Mouse (Mus musculus) c-Kit-positive CD71-positive TER-119-positive erythroid progenitor cells, embryonic 14.5 days (primary cell): ENCODE data around the gene Ebf3.

Source experiments
- DNase-seq: peaks from one replicate; pipeline ENCODE4 v3.0.0-alpha.2; 2013; ENCODE audit warnings: low spot score

Ebf3 gene

DNA sequence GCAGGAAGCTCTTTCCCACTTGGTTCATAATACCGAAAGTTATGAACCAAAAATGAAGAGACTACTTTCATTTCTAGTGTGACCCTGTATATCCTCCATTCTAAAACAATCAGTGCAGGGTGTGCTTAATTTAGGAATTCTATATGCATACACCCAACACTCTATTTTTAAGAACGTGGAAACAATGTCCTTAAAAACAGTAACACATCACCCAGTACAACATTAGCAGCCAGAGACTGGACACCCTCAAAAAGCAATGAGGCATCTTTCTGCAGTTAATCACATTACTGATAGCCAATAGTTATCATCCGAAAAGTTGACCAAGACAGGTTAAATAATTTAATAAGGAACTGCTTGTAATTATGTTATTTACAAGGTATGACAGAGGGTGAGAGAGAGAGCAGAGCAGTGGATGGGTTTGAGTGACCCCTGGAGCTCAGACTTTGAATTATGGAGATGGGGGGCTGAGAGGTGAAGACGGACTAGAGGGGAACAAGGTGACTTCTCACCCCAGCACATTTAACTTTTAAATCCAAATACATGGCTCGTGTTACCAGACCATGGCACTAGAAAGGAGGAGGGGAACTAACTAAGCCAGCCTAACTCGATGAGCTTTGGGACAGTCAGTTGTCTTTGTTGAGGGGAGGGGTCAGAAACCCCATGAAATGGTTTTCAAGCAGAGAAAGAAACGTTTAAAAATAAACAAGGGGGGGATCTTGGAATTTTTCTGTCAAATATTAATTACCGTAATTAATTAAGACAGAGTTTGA, 2.7 kb downstream of the Ebf3 start:
- DNase-seq = no peak

DNA sequence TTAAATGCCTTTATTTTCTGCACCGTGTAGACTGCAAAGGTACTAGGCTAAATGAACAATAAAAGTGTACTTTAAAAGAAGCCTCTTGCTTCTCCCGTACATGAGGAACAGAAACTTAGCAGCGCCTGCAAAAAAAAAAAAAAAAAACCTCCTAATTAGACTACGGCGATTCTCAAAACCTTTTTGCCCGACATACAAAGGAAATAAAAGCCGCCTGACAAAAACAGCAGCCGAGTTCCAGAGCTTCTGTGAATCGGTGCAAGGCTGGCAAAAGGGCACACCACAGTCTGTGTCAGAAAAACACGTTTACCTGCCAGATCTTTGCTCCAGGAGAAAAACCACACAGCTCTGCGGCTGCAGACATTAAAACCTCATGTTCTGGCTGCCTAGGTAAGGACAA, 3.4 kb downstream of the Ebf3 start:
- no peak for DNase-seq

DNA sequence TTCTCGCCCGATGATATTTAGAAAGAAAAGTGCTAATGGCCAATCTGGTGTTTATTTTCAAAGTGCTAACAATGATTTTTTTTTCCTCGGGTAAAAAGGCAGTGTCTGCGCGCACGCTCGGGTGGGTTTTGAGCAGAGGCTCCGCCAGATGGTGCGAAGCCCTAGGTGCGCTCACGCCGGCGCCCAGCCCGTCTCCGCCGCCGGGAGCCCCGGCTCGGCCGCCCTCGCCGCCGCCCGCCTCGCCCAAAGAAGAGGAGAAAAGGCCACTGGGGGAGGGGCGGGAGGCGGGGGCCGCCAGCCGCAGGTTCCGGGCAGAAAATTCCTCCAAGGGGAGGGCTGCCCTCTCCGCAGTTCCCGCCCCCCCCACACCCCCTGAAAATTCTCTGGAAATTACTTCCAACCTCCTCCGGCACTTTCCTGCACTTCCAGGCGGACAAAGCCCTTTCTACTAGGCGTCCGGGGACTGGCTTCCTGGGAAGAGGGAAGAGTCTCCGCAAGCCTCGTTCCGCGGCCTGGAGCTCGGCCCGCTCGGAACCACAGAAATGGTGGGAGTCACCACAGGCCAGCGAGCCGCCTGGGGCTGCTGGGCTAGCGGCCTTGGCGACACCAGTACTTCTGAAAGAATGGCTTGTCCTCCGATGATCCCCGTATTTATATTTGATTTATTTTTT, 4.0 kb downstream of the Ebf3 start:
- DNase-seq = no peak

DNA sequence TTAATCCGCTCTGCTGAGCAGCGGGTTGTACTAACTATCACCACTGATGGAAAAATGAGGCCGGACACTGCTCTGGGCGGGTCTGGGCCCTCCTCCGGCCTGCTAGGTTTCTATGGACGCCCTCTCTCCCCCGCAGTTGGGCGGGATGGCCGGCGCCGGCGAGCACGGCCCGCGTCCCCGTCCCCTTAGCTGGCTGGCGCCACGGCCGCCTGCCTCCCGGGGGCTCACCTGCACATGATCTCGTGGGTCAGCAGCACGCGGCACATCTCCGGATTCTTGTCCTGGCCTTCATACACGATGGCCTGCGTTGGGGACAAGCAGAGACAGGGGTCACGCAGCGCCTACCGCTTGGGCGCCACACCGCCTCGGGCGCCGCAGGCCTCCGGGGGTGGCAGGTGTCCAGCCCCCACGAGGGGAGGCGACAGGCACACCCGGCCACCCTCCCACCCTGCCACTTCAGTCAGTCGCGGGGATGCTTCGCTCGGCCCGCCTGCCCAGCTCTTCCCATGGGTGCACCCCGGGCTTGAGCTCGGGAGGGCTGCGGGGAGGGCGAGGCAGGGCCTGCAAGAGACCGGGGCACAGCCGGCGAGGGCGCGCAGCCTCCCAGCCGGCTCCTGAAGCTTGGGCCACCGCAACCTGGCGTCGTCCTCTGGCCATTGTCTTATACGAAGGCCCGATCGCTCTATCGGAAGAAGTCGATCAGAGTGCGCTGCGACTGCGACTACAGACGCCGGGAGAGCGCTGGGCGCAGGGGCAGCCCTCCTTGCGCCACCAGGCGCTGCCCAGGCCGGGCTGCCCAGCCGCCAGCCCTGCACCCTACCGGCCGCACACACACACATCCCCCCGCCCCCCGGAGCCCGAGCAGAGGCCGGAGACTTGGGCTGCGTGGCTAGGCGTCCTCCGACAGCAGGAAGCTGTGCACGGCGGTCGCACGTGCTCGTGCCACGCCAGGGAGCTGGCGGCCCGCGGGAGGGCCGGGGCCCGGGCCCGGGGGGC, 4.9 kb downstream of the Ebf3 start:
- DNase-seq = no peak

DNA sequence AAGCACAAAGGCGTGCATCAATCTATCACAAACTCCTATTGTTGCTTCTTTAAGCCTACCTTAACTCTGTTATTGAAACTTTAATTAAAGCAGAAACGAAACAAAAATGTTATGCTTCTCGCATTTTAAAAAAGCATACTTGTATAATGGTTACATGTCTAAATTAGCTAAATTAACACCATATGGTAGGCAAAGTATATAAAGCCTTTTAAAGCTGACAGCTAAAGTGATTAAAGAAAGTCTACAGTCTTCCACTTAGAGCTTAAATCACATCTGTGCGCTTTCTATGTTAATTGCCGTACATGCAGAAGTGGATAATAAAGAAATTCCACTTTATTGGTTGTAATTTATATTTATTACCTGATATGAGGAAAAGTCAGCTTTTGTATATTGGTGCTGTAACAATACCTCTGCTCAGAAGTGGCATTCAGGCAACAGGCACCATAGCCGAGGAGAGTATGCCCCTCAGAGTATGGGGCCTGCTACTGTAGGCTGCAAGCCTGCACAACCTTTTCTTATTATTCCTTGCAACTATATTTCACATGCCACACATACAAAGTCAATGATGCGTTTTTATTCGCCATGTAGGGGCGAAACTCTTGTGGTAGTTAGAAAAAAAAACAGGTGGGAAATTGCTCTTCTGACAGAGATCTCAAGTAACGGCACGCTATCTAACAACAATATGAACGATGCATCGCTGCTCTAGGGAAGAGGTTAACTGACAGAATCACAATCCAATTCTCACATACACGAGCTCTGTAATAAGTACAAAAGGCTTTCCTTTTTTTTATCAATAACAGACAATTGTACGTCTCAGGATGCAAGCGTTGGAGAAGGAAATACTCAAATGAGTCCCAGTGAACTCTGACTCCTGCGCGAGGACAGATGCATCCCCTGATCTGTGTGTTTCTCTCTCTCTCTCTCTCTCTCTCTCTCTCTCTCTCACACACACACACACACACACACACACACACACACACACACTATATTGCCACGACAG, 5.9 kb downstream of the Ebf3 start:
- DNase-seq = no peak

DNA sequence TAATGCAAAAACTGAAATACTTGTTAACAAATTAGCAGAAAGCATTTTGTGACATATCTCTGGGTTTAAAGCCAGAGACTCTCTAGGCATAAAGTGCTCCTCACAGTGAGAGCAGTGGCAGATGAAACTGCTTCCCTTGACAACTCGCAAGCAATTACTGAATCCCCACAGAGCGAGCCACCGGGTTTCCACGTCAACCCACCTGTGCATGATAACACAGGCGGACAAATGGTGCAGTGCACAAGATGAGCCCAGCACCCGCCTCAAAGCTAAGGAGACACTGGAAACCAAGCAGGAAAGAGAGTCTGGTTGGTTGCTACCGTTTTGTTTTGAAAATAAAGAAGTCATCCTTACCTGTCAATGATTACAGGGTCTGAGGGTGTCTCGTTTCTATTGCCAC, 7.1 kb downstream of the Ebf3 start:
- DNase-seq = no peak

DNA sequence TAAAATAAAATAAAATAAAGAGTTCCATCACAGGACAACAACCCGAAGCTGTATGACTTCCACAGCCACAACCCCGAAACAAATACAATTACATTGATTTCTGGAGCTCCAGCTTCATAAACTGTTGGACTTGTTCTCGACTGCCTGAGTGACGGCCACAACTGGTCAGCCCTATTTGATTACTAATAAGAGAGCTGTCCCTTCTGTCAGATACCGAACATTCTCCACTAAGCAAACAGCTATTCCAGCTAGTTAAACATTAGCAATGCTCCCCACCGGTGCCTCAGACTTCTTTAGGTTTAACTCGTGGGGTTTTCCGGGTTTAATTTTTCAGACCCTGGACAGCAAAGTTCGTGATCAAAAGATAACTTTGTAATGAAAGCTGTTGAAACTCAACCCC, 8.1 kb downstream of the Ebf3 start:
- no peak for DNase-seq

DNA sequence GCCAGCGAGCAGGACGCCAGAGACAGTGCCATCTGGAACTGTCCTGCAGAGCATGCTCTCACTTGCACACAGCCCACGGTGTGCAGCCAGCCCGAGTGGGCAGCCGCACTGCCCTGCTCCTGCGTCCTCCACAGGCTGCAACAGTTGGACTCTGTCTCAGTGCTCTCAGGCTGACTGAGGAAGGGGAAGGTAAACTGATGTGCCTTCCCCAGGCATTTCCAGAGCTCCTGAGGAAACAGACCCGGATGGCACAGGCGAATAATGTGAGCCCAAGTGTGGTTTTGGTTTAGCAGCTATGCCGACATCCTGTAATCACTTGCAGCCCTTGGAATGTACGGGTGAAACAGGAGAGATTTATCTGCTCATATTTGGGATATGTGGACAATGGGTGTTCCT, 10.5 kb downstream of the Ebf3 start:
- no peak for DNase-seq

DNA sequence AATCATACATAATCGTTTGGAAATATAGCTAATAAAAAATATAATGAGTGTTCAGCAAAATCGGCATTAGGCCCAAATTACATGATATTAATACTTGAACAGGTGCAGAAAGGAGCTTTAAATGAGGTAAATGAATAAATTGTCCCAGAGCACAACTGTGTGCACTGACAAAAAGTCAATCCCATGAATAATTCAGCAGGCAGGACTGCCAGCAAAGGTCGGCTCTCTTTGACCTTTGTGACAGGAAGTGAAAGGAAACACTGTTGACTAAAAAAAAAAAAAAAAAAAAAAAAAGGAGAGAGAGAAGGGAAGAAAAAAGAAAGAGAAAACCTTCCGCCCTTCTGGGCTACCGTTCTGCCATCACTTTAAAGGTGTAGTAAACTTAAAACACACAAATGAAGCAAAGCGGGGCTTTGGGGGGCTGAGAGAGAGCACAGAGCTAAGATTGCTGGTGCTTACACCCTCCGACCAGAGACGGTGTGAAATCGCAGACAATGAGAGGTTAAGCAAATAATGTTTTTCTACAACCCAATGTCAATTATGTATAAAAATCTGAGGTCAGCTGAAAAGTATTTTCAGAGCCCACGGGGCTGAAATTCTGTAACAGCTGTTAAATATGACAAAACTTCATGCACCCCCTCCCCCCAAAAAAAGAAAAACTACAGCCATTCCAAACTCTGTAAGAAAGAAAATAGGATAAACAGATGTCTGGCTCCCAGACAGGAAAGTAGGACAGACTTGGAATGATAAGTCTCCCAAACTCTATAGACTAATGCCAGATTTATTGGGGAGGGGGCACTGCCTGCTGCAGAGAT, 11.1 kb downstream of the Ebf3 start:
- DNase-seq = no peak

DNA sequence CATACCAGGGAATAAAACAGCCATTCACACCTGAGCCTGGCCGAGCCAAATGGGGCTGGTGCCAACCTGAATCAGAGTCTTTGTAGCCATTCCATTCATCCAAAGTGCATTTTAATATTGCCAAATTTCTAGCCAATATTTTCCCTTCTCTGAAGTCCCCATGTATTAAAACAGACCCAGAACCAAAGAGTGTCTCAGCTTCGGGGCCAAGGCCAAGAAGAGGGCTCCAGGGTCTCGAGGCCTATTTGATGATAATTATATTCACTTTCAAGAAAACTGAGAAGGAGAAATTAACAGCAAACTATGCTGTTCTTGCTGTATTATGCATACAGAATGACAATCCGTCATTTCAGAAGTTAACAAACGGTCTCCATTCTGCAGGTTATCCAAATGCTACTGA, 12.1 kb downstream of the Ebf3 start:
- DNase-seq = no peak

DNA sequence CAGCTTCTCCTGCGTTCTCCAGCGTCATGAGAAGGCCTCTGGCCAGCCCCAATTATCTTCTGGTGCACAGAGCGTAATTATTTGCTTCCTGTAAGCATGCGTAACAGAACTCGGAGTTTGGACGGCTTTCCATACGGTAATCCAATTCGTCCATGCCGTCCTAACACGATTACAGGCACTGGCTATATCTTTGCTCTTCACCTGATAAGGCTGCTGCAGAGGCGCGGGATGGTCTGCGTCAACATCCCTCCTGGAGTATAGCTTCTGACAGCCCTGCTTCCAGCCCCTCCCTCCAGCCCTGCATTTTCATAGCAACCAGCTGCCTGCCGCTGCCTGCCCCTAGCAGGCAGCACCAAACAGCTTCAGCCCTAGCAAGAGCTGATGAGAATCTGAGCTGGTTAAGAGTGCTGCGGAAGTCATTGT, 12.9 kb downstream of the Ebf3 start:
- DNase-seq = no peak

DNA sequence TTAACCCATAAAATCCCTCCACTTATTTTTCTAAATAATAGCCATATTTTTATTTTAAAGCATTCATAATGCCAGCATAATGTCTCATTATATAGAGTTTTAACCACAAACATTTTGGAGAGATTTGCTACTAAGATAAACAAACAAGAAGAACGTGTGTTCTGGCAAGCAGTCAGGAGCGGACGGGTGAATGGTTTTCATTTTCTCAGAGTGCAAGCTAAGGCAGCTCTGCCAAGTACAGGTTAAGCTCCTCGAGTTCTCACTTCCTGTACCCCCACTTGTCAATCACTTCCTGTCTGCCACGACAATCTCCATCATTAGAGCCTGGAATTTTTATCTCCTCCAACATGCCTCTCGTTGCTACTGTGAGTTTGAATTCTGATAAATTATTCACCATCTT, 13.4 kb downstream of the Ebf3 start:
- no peak for DNase-seq

DNA sequence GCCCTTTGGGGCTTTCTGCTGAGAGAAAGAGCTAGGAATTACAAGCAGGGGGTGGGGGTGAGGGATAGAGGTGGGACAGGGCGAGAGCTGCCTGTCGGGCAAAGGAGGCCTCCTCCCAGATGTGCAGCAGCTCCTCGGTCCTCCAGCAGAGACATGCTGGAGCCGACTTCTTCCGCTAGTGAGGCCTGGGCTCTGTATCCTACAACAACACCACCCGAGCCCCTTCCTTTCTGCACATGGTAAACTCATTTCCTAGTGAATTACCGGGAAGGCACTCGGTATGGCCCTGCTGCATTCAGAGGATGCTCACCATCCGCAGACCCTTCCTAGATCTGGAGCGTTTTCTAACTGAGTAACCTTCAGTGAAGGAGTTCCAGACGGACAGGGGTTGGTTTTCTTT, 14.1 kb downstream of the Ebf3 start:
- no peak for DNase-seq

DNA sequence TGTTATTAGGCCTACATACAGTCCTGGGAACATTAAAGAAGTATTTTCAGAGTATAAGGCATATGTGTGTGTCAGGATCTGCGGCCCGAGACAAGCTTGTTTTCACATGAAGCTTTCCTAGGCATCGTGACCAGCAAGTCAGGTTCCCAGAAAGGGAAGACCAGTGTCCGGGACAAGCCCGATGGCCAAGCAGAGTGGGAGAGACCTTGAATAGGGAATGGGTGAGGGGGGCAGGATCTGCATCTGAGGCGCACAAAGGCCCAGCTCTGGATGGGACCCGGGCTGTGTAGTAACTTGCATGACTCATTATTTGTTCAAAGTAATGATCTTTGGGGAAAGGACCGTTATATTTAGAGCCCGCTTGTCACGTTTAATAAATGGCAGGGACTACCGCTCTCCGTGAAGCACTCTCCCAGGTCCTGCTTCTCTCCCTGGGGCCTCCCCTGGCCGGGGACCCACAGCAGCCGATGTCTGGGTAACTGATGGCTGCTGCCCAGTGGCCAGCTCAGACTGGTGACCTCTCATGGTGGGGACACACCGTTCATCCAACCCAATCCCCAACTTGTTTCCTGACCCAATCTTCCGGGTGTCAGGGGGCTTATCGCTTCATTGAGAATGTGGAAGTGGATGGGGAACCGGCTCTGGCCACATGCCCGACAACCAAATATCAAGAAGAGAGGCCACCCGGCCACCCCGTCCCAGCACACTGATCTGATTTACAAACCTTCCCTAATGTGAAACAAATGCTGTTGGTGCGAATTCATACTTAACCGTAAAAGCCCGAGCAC, 16.5 kb downstream of the Ebf3 start:
- no peak for DNase-seq

DNA sequence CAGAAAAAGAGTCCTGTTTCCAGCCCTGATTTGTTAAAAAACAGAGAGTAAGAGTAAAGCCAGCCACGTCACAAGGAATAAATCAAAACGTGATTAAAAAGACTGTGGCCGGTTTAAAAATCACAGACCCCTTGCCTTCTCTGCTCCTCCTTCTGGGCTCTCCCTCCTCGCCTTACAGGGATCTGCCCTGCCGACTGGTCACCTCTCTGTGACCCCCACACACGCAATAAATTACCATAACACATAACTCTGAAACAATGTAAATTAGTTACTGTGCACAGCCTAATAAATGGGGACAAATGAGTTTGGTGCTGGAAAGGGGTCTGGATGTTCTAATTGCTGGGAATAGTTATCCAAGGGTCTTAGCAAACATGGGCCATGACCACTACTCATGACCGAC, 17.1 kb downstream of the Ebf3 start:
- no peak for DNase-seq

DNA sequence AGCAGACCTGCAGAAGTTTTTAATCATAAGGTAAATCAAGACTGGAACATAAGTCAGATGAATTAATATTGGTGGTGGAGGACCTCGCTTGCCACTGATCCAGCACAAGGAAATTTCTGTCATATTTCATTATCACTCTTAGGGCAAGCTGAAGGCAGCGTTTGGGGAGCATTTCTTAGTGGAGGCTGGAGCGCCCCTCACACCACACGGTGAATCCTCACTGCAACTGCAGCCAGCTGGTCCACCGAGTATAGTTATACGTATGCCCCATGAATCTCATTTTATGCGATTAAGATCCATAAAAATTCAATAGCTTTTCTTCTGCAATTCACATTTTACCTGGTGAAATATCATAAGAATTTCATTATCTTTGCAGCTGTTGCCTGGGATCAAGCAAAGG, 18.6 kb downstream of the Ebf3 start:
- DNase-seq = no peak

DNA sequence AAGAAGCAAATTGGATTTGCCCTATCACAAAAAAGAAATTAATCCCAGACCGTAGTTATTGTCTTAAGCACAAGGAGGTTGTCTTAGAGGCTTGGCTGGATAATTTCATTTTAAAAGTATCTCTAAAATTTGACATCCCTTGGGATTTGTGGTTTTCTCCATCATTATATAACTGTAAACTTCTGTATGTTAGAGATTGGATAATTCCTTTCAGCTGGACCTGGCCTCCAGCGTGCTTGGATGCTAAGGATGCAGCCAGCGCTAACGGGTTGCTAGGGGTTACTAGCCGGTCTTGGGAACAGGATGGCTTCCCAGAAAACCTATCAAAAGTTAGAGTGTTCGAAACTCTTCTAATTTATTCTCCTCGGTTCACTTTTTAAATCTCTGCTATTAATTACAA, 19.8 kb downstream of the Ebf3 start:
- no peak for DNase-seq

DNA sequence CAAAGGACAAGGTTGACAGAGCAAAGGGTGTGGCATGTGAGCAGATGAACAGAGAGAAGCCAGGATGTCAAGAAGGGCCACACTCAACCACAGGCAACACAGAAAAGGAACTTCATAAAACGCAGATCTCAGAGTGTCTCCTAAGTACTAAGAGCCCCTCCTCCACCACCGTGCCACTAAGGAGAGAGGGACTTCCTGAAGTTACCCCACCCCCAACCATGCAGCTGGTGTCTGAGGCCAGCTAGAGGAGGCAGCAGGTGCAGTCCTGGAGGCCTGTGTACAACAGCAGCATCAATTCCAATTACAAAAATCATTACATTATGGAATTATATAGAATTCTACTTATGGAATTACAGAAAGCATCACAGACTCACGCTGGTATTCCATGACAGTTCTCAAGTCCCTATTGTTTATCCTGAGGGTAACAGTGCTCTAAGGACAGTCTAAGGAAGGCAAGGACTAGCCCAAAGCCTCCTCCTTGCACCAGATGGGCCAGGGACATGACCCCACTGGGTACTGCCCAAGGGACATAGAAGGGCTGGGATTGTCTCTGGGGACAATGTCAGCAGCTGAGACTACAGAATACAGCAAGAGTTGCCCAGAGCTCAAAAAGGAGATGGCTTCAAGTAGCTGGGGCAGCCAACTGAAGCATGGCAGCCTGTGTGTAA, 24.8 kb downstream of the Ebf3 start:
- no peak for DNase-seq

DNA sequence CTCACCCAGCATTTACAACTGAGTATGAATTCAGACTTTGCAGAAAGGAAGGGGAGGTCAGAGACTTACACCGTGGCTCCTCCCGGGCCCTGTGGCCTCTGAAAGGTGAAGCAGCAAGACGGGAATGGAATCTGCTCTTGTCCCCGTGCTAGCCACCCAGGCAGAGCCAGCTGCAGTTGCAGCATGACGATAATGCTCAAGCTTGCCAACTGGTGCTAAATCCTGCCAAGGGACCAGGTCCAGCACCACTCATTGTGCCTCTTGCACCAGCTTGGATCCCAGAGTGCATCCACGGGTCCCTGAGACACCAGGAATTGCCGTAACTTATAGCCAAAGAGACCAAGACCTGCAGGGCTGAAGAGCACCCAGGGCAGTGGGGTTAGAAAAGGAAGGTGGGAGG, 36.1 kb downstream of the Ebf3 start:
- DNase-seq = no peak
